Mouse (Mus musculus) gastrocnemius, postnatal 4 days (tissue): ENCODE measurements around the gene Car10. TPM values are rescaled to one million over a fixed set of nuclear protein-coding genes. Genes with fewer than 3 reads are reported as not detected.

Experiments used
- DNase-seq, 2 experiments: peaks; one replicate each; pipeline ENCODE4 v3.0.0; 2021 to 2022; ENCODE audit warnings: low spot score in 2 of 2, mixed read lengths in 2 of 2
- total RNA-seq, 2 experiments: library from RNA; stranded (reverse); gene quantifications; 2 replicates each; pipeline ENCODE4 v1.2.3; 2021

Gene Car10
- total RNA-seq, 2 experiments from 2014 or later = 0.91 to 1.1 TPM

DNA sequence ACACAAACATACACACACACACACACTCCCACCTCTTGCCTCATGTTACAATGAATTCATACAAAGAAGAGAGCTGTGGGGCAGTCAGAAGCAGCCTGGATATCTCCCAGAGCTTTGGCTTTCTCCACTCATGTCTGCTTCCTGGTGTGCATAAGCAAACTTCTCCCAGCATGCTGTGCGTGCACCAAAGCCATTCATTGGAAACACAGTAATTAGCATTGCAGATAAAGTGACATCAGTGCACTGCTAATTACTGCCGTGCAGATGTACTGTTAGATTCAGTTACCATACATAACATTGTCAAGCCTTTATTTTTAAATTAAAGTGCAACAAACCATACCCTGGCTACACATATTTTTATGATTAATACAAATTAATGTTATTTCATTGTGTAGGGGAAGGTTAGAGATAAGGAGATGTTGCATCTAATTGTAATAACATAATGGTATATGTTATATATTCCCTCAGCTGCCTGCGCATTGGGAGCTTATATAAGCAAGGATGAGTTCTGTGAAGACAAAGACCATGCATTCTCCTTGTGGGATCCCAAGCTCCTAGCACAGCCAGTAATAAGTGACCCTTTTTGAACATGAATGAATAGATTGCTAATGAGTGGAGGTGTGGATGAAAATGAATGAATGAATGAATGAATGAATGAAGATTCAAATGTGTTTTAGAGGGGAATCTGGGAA, 390.2 kb downstream of the Car10 start:
- DNase-seq = no peak

DNA sequence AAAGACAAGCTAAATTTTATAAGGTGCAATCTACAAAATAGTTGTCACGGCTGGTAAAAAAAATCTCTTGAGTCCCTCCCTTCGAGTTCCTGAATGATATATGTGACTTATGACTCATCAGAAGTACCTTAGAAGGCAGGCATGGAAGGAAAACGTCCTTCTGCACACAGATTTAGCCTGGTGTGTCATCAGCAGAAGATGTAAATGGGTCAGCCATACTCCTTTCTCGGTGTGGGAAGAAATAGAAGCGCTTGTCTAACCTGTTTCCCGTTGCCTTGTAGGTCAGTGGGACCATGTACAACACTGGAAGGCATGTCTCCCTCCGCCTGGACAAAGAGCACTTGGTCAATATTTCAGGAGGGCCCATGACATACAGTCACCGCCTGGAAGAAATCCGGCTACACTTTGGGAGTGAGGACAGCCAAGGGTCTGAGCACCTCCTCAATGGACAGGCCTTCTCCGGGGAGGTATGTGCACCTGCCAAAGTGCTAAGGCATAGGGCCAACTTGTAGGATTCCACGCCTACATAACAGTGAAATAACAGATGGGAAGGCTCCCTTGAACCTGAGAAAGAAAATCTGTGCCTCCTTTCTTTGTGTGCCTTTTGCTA, 392.5 kb downstream of the Car10 start:
- no peak for DNase-seq

DNA sequence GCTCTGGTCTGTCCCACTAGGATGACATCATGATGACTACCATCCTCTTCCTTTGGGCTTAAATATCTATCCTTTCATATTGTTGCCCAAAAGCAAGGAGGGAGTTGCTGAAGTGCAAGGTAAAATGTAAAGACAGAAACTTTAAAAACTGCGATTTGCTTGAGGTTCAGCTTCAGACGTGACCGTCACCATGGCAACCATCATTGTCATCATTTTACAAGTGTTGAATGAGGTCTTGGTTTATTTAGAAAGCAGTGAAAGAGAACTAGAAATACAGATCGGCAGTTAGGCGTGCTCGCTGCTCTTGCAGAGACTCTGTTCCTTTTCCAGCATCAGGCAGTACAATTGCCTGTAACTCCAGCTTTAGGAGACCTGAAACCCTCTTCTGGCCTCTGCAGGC, 400.1 kb downstream of the Car10 start:
- DNase-seq = no peak

DNA sequence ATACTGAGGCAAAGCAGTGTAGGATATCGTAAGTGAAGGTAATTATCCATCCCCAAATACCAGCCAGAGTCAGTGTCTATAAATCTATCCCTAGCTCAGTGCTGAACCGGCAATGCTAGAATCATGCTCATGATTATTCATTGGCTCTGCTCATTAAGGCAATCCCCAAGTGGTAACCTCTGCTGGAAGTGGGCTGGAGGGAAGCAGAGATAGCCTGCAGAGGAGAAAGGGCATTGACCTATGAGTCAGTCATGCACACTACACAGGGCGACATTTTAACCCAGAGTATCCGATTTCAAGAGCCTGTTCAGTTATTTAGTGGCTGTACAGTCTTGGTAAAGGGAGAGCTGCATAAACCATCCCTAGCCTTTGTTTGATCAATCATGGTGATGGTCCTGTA, 402.6 kb downstream of the Car10 start:
- DNase-seq = no peak

DNA sequence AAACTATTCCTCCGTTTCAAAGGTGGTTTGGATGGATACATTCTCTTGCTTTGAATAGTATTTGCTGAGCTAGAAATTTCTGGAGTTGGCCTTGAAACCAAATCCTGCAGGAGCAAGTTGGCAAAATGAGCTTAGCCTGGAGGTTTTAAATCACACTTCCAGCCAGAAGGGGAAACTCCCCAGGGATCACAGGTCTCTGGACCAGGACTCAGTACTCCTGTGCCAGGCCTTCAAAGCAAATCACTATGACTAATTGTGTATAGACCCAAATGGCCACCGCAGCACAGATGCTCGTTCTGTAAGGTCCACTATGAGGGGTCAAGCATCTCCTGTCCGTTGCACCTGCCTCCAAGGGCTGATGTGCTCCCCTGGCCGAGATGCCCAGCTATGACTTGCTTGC, 403.8 kb downstream of the Car10 start:
- DNase-seq = no peak

DNA sequence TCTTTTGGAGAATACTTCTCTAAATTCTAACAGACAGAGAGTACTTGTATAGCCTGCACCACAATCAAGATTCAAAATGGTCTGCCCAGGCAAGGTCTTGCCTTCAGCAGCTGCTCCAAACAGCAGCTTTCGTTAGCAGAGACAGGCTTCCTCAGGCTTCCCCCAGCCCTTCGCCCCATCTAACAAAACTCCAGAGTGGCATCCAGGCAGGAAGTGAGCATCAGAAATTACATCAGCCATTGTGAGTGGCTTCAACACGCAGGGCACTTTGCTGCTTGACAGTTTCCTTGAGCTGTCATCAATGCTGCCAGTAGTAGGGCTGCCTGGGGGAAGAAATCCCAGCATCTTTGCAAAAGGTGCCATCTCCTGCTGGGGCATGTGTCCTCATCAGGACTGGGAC, 405.0 kb downstream of the Car10 start:
- no peak for DNase-seq

DNA sequence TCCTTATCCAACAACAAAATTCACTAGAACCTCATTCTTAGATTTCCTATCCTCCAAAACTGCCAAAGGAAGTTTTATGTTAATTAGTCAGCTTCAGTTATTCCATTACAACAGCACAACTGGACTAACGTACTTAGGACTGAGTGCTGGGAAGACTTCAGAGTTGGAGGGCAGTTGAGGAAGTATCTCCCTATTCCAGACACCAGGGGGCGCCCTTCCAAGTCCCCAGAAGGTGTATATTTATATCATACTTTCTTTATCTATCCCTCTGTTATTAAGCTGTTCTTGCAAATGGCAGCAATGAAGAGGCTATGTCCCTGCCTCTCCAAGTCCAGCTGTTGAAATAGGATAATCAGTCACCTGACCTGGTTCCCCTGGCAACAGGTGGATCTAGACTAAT, 405.6 kb downstream of the Car10 start:
- peak; percentile 17 to 29 for DNase-seq

DNA sequence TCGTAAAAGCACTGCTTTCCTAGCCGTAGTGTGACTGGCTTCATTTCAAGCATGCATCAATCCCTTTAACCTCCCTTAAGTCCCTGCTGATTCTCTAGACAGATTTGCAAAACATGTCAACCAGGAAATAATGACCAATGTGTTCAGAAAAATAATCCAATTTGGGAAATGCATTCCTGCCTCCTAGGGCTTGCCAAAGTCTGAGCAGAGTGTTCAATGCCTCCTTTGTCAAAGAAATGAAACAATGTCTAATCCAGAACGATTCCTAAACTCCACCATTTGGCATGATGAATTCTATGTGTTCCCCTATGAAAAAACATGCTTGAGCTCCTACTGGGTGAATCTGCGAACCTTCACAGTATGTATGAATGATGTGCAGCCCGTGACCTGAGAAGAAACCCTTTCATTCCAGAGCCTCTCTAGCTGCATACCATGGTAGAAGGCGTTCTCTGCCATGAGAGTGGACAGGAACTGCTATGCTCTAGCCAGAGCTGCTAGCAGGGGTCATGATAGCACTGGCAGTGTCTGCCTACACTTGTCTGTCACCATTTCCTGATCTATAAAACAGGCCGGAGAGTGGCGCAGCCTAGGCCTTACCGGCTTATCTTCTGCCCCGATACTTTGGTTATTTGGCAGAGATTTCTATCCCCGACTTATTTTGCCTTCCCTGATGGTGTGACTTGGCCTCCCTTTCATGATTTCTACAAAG, 411.9 kb downstream of the Car10 start:
- DNase-seq = no peak

DNA sequence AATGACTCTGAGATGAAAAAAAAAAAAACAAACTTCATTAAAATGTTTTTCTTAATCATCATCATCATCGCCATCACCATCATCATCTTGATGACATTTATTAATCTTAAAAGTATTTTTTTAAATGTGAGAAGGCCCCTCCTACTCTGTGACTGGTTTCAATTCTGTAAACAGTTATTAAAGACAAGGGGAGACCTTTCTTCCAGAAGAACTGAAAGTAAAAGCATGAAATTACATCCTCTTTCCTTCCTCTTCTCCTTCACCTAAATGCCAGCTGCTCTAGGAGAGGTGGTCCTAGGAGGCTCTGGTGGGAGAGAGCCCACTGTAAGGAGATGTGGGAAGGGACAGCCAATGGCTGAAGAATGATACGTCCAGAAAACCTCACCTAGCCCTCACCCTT, 415.0 kb downstream of the Car10 start:
- no peak for DNase-seq

DNA sequence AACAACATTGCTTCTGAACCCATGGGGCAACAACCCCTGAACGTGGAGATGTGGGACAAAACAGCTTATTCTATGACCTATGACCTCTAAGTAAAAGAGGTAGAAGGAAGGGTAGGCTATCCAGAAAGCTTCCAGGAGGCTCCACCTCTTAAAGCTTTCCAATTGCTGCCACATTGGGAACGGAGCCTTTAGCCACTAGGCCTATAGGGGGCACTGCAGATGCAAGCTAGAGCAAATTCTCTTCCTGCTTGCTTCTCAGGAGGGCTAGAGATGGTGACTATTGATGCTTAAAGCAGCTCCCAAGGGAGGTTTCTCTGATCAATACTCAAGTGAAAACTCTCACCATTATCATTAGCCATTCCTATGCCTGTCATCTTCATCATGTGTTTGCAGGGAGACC, 416.6 kb downstream of the Car10 start:
- no peak for DNase-seq

DNA sequence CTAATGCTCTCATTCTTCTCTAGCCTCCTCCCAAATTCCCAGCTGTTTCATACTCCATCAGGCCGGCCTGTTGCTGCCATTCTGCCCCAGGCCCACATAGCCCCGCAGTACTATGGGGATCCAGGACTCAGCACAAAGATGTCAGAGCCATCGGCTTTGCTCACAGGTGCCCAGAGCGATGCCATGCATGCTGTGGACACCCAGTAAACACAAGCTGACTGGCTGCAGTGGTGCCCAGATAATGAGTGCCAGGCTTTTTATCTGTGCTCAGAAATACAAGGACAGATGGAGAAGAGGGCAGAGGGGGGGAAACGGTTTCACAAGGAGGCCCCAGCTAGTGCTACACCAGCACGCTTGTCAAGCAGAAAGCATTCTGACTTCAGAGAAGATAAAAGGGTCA, 417.7 kb downstream of the Car10 start:
- DNase-seq = no peak

DNA sequence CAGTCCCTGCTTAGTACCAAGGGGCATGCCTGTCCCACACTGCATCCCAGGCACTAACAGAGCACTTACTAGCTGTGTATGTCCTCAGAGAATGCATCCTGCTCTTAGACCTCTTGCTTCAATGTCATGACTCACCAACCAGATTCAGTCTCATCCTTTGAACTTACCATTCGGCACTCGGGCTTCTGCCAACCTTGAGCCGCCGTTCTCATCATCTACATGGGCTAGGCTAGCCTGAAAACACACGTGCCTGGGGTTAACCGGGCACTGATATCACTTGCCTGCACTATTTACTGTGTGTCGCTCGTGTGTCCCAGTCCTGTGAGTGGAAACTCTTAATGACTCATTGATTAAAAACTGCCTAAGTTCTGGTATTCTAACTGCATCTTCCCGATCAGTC, 418.4 kb downstream of the Car10 start:
- no peak for DNase-seq

DNA sequence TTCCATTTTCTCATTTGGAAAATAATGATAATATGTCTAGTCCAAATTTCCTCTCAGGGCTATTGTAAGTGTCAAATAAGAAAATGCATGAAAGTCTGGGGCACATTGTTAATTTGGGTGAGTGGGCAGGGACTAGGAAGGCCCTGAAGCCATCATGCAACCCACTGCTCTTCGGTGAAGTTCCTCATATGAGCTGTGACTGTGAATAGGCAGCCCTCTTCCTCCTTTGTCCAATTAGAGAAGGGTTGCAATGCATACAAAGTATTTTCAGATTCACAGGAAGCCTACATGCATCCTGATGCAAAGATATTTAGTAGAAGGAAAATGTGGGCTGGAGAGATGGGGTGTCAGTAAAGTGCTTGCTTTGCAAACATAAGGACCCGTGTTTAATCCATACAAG, 419.1 kb downstream of the Car10 start:
- DNase-seq = no peak

DNA sequence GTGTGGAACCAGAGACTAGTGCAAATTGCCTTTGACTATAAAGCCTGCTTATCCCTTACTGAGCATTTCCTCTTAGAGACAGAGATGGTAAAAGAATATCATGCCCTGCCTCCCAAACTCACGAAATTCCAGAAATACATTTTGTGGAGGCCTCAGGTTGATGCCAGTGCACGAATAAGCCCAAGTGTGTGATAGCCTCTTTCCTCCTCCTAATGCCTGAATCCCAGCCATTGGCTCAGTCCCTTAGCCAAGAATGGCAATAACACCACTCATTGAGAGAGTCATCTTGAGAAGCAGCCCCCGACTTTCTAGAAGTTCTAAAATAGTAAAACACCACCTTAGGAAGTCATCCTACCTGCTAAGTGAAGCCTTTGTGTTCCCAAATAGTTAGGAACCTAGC, 424.7 kb downstream of the Car10 start:
- DNase-seq = no peak

DNA sequence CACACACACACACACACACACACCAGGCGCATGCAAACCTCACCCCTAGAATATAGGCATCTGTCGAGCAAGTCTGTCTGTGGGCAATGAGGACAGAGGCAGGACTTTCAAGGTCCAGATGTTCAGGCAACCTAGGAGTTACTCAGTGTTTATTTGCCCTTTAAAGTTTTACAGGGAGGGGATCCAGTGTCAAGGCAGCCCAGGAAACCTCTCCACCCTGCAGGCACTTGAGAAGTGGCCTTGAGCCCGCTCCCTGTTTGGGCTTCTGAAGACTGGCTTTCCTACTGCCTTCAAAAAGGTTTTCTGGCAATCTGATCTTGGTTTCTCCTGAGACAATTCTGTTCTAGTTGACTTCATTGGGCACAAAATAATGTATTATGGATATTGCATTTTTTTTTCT, 428.1 kb downstream of the Car10 start:
- DNase-seq = no peak

DNA sequence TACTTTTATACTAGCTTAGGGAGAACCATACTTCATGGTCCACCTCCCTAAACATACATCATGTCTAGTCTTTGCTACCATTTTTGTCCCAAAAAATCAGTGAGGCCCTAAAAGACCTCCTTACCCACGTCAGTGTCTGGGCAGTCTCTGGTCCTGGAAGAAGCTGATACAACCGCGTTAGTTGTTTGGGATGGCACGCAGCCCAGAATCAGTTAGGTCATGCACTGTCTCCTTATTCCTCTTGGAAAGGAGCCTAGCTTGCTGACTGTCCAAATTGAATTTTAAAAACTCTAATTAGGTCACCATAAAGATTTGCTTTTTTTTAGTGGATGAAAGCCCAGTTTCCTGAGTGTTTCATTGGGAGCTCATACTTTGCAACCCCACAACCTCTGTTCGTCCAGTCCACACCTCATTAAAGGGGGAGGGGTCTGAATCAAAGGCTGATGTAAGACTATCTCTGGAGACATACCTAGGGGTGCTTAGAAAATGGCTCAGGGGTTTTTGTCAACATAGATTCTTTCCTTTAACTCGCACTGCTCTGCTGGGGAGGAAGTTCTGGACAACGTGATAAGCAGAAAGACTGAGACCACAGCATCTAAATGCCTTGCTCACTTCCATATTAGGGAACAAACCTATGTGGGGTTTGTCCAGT, 433.3 kb downstream of the Car10 start:
- peak; percentile 23 to 74 for DNase-seq

DNA sequence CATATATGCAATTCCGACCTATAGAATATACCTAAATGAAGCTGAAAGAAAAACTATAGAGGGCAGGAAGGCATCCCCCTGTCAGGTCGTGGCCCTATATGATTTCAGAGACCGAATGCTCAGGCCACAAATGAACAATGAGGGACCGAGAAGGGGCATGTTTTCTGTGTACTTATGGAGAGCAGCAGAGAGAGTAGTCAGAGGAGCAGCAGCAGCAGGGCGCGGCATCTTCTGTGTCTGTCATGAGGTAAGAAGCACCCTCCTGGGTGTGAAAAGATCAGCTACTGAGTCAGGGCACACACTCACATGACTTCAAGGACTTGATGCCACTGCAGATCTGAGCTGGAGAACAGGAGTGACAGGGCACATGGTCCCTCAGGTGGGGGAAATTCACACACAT, 438.4 kb downstream of the Car10 start:
- DNase-seq = no peak

DNA sequence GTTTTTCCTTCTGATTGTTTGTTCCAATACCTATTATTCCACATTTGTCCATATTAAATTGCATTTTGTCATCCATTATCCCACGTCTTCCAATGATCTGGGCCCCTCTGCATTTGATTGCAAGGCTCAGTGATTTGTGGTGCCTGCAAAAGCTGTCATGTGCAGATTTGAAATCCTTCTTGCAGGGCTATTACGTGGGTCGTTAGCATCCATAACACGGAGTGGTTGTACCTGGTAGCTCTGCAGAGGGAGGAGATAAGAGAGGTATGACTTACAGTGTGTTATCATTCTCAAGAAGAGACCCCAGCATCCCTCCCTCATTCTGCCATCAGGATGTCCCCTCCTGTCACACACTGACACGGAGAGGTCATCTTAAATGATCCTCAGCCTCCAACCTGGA, 451.1 kb downstream of the Car10 start:
- DNase-seq = no peak

DNA sequence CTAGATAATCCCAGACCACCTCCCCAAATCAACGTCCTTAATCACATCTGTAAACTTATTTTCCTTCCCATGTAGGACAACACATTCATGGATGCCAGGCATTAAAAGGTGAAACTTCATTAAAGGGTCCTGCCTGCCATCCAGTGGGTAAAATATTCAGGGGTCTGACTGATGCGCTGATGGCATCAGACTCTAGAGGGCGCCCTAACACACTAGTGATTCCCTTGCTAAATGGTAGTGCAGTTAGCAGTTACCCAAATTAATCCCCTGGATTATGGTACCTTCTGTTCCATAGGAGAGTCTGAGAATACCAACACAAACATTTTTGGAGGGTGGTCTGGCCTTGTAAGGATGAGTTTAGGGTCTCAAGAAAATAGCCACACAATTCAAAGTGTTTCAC, 453.1 kb downstream of the Car10 start:
- DNase-seq = peak in 1 of 2 experiments; percentile 18

DNA sequence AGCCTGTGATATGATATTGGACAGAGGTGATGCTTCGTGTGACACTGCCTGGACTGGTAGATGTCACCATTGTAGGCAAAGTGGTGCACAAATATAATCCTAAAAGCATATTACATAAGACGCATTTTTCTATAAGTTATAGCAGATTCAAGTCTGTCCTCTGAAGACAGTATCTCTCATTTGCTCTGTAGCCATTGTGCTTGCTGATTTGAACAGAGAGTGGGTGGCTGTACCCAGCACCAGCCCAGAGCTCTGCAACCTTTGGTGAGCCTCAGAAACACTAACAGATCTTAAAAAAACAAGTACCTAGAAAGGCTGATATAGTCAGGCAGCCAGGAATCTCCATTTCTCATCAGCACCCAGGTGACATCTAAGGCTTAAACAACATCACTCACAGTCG, 461.3 kb downstream of the Car10 start:
- DNase-seq = no peak

DNA sequence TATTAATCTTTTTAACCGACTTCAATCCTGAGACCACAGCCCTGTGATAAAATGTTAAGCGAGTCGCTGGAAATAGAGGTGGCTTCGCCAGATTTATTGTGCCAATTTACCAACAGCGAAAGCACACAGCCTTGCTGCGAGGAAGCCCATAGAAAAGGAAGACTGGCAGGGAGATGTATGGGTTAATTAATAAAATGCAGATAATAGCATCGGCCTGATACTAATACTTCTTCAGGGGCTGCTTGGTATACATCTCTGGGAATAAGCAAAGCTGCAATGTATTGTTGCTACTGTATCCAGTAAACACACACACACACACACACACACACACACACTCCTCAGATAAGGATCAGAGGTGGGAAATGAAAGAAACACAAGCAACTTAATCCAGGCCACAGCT, 462.7 kb downstream of the Car10 start:
- no peak for DNase-seq

DNA sequence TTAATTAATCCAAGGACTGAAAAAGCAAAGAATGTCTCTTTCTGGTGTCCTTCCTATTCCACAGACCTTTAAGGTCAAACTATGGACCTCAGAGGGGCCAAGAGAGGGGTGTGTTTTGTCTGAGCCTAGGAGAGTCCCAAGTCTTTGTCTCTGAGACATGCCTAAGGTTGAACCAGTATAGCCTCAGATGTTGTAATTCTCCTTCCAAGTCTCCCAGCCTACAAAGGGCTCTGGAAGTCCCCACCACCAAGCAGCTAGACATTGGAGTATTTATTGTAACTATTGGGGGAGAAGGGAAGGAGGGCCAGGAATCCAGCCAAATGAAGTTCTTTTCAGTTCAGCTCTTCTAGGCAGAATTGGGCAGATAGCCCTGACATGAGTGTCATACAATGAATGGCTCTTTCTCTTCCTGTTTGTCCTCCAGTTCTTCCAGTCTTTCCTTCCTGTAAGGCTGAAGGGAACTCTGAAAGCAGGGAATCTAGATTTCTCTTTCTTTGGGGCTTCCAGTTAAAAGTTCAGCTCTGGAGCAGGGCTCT, 464.6 kb downstream of the Car10 start:
- no peak for DNase-seq
